Mouse (Mus musculus) liver, adult 2 months (tissue): ENCODE results near the gene Prr5l.

Experiments used
- CTCF ChIP-seq: fragments of 200-500 bp; IDR thresholded peaks from 2 replicates; pipeline ENCODE4 v1.5.1; 2011; ENCODE audit warnings: low read depth, low read length, control low read depth
- POLR2A ChIP-seq: fragments of 200-500 bp; IDR thresholded peaks from 2 replicates; pipeline ENCODE4 v1.6.1; 2011; ENCODE audit warnings: low read length, control low read depth; ENCODE audit not compliant: insufficient read depth; ENCODE audit errors: extremely low read depth

DNA sequence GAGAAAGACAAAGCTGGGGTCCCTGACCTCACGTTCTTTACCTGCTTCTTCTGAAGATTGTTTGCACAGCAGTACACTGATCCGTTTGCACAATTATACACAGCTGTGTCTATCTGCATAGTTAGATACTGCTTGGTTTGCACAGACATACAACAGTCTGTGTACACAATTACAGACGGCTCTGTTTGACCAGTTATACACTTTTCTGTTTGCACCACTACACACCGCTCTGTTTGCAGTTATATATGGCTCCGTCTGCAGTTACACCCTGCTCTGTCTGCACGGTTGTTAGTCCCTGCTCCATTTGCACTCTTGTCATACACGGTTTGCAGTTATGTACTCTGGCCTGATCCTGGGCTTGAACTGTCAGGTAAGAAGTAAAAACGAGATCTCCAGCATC lies 141.2 kb downstream of the Prr5l start:
- TF ChIP-seq POLR2A: no peak
- TF ChIP-seq CTCF: no peak
